Mouse (Mus musculus) lung, postnatal 0 days (tissue): ENCODE data around the gene S100a5.

Experiments used
- CTCF ChIP-seq: IDR thresholded peaks from 2 replicates; pipeline ENCODE4 v1.5.1; 2016; ENCODE audit warnings: antibody characterized with exemption, mild to moderate bottlenecking
- EP300 ChIP-seq: IDR thresholded peaks from 2 replicates; pipeline ENCODE4 v1.6.1; 2016; ENCODE audit warnings: antibody characterized with exemption, mild to moderate bottlenecking, control low read depth

DNA sequence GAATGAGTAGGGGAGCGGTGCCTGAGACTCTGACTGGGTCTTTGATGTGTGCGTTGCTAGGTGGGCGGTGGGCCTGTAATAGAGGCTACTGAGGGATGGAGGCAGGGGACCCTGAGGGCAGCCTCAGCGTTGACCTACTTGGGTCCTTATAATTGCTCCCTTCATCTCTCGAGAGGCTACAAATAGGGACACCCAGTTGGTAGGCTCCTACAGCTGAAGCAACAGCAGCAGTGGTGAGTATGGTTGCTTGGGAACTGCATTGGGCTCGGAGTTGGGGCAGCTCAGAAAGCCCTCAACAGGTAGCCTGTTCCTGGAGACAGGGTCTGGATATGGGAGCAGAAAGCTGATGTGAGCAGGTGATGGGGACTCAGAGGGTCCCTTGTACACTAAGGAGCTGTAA is 8.3 kb upstream of the S100a5 start:
- TF ChIP-seq EP300 (no peak), CTCF (no peak)
